Mouse (Mus musculus) cerebellum, adult 11-12 months (tissue): Measurements from ENCODE around the gene Gm8857.
"Not testable (repeated sequence)": the region's sequence is repeated elsewhere in the genome, so short reads cannot be mapped to it uniquely, and the experiment has no call there.

Experiments
- DNase-seq: peaks from one replicate; pipeline ENCODE4 v3.0.0; 2022

Gm8857 gene

DNA sequence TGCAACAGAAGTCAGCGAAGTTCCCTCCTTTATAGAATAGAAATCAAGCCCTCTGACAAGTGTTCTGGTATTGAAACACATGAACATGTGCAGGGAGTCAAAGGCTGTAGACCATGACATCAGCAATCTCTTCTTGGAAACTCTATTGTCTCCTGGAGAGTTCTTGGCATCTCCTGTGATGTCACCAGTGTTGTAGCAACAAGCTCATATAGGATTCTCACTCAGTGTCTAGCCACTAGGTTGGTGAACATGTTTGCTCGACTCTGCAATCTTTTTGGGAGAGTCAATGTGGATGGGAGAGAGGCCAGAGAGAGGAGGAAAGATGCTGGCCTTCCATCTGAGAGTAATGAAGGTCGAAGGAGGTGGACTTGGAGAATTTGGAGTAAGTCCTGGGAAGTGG is at the start of gene Gm8857, which contains the start of gene Gm8871:
Gm8857 (plus strand) TSS at position 303 of the 400 bp plus-strand sequence.
Gm8871 (plus strand) TSS at position 301 of the 400 bp plus-strand sequence.
- DNase-seq = not testable (repeated sequence)

DNA sequence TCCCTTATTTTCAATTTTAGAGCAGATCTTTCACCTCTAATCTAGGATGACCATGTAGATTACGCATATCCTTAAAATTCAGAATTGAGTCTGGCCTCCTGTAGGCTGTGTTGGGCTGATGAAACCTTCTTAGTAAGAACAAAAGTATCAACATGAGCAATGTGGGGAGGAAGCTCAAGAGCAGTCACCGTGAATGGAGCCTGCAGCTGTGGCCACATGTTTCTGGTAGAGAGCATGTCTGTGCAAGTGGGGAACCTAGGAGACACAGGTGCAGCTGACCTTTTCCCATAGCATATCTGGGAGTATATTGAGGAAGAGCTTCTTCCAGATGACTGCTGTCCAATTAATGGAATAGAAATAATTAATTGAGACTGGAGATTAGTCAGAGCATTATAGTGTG is 5.9 kb downstream of the Gm8857 start:
- DNase-seq = not testable (repeated sequence)

DNA sequence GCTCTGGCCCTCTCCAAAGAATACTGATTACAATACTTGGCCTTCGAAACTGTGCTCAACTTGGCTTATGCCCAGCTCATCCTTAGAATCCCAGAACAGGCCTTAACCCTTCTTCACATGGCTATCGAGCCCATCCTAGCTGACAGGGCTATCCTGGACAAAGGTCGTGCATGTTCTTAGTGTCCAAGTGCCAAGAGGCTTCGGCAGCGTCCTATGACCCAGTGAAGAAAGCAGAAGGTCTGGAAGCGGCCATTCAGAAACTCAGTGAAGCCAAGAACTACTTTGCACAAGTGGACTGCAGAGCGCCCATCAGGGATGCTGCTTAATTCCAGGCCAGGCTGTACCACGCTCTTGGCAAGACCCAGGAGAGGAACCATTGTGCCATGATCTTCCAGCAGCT is 10.4 kb downstream of the Gm8857 start:
- not testable (repeated sequence) for DNase-seq
